Mouse (Mus musculus): ENCODE data around the gene Tac1.

- TF ChIP-seq CHD2 (IDR thresholded peaks at IDR 0.05; ENCODE audit: low read depth, low read length) (no peak), MAFK (IDR thresholded peaks at IDR 0.05; ENCODE audit: insufficient read depth, low read depth, low read length) (no peak), ZNF384 (IDR thresholded peaks at IDR 0.05; ENCODE audit: low read depth, low read length) (no peak), HCFC1 (IDR thresholded peaks at IDR 0.05; ENCODE audit: borderline replicate concordance, insufficient read depth, low read length) (no peak), ZC3H11A (IDR thresholded peaks at IDR 0.05; ENCODE audit: borderline replicate concordance, low read depth, low read length) (no peak)
Measured at GRCm38 (mm10) chr6:7578031-7578430, 23.4 kb downstream of the Tac1 start.
